Mouse (Mus musculus): ENCODE measurements around the gene Ano10. TPM values are rescaled to one million over a fixed set of nuclear protein-coding genes. Genes with fewer than 3 reads are reported as not detected.

The Ano10 gene
- polyA plus RNA-seq, 1 experiment from 2014 or later, result 36.2 TPM

DNA sequence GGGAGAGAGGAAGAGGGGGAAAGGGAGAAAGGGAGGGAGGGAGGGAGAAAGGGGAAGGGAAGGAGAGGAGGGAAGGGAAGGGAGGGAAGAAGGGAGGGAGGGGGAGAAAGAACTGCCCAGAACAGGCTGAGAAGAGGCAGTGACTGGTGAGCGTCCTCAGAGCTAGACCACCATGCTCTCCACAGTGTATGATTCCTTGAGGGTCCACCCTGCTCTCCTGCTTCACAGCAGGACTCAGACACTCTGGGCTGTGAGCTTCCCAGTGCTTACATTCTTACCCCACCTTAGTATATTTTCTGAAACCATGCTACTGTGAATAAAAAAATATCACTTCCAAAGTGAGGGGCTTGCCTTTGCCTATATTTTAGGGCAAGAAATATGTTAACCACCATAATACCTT lies 50.9 kb downstream of the Ano10 start:
- H3K4me1 ChIP-seq, result 0 out of 2 replicates have a peak, but pooled peaks cover 3% of the 10 kb centered on the region
- ATAC-seq (replicated peaks; ENCODE audit: low FRiP score), result no peak; the same call in 1 of the 2 replicates
- H3K27ac ChIP-seq, result no peak overlapping the region
- no peak overlapping the region for H3K9ac ChIP-seq
- no peaks in the 10 kb centered on the region for H3K27me3 ChIP-seq
- no peak overlapping the region for H3K4me3 ChIP-seq (replicated peaks)
- 56% methylated on average over 1 of the region's 1 CpGs for WGBS
- no peak overlapping the region for H3K4me2 ChIP-seq
- H3K9me3 ChIP-seq (replicated peaks), result no peaks in the 10 kb centered on the region
- H3K36me3 ChIP-seq, result no peaks in the 10 kb centered on the region; the same call in 1 of the 2 replicates

DNA sequence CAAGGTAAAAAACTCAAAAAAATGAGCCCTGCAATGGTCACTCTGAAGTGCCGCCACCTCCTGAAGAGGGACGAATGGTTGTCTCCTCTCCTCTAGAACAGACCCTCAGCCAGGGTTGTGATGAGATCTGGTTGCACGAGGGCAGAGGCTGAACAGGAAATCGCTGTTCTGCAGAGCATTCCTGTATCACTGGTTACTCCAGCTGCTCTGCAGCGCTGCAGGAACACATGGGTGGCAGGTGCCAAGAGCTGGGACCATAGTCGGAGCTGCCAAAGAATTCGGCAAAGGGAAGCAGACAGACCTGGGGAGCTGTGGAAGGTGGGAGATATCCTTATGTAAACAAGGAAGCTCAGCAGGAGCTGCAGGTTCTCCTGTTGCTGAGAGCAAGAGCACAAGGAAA lies 51.4 kb downstream of the Ano10 start:
- 8% methylated on average over 7 of the region's 7 CpGs for whole genome bisulfite sequencing
- H3K36me3 ChIP-seq, result no peaks in the 10 kb centered on the region; the same call in 1 of the 2 replicates
- H3K27ac ChIP-seq, result no peak overlapping the region
- 0 out of 2 replicates have a peak, but pooled peaks cover 3% of the 10 kb centered on the region for H3K4me1 ChIP-seq
- no peak overlapping the region for H3K9ac ChIP-seq
- H3K9me3 ChIP-seq (replicated peaks), result no peaks in the 10 kb centered on the region
- 0 out of 2 replicates have a peak, but pooled peaks have one; percentile 24 for ATAC-seq (replicated peaks; ENCODE audit: low FRiP score)
- no peaks in the 10 kb centered on the region for H3K27me3 ChIP-seq
- no peak overlapping the region for H3K4me3 ChIP-seq (replicated peaks)
- no peak overlapping the region for H3K4me2 ChIP-seq

DNA sequence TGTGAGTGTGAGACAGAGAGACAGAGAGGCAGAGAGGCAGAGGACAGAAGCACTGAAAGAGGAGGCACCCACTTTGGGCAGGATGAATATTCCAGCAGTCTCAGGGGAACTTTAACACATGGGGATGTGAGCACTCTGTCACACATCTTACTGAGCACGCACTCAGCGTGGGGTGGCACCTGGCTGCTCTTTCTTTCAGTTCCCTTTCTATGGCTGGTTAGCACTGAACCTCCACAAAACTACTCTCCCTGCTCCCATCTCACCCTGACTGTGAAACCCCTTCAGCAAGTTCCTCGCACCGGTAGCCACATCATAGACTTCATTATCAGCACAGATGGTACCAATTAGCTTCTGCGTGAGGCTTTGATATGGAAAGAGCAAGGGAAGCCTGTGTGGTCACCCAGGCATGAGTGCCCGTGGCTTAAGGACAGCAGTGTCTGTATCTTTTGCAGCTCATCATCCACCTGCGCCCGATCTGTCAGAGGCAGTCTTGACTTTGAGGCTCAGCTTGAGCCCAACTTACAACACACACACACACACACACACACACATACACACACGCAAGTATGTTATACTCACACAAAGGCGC lies 52.3 kb downstream of the Ano10 start:
- H3K9me3 ChIP-seq (replicated peaks), result no peaks in the 10 kb centered on the region
- H3K36me3 ChIP-seq, result no peaks in the 10 kb centered on the region; the same call in 1 of the 2 replicates
- no peak overlapping the region for H3K4me3 ChIP-seq (replicated peaks)
- 0 out of 2 replicates have a peak, but pooled peaks cover 3% of the 10 kb centered on the region for H3K4me1 ChIP-seq
- ATAC-seq (replicated peaks; ENCODE audit: low FRiP score), result no peak
- no peaks in the 10 kb centered on the region for H3K27me3 ChIP-seq
- H3K9ac ChIP-seq, result no peak overlapping the region
- no peak overlapping the region for H3K4me2 ChIP-seq
- H3K27ac ChIP-seq, result no peak overlapping the region
- WGBS, result 57% methylated on average over 10 of the region's 10 CpGs

DNA sequence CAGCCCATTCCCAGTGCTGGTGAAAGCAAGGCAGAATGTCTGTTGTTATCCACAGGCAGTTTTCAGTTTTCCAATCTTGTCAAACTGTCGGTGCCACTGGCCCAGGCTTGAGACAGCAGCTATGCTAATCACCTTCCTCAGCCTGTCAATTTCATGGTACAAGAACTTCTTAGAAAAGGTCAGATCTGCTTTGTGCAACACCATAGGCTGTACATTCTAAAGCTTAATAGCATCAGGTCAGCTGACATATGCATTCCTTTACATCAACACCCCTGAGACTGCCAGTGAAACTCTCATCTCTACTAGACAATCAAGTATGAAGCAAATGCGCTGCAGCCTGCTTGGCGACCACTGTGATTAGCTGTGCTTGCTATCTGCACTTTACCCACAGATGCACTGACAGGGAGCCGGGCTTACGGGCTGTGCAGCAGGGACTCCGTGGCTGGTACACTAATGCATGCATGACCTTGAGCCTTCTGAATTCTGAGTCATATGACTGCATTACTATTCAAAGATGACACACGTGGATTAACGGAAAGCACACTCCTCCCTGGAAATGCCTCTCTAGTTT lies 53.5 kb downstream of the Ano10 start:
- Histone ChIP-seq H3K4me3 (replicated peaks) (no peak overlapping the region), H3K27me3 (no peaks in the 10 kb centered on the region), H3K9me3 (replicated peaks) (no peaks in the 10 kb centered on the region), H3K4me2 (no peak overlapping the region), H3K9ac (no peak overlapping the region), H3K27ac (no peak overlapping the region), H3K4me1 (0 out of 2 replicates have a peak, but pooled peaks cover 3% of the 10 kb centered on the region), H3K36me3 (no peaks in the 10 kb centered on the region)
- ATAC-seq (replicated peaks; ENCODE audit: low FRiP score), result no peak
- 77% methylated on average over 8 of the region's 8 CpGs for WGBS

DNA sequence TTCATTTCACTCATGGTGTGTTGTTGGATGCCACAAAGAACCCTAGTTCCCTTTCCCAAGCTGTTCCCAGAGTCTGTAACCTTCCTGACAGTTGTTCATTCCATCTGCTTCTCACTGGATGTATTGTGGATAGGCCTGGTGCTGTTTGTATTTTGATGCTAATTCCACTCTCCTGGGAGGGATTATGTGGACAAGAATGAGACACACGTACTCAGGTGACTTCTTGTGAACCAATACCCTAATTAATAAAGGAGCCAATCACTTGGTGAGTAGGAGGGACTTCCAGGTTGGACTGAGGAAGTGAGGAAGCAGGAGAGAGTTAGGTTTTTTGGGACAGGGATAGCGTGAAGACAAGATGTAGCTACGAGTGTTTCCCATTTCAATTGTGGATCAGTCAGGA lies 59.5 kb downstream of the Ano10 start:
- no peaks in the 10 kb centered on the region for H3K36me3 ChIP-seq
- no peaks in the 10 kb centered on the region for H3K27me3 ChIP-seq
- ATAC-seq (replicated peaks; ENCODE audit: low FRiP score), result no peak
- no peak overlapping the region for H3K4me3 ChIP-seq (replicated peaks)
- H3K27ac ChIP-seq, result no peak overlapping the region
- no peaks in the 10 kb centered on the region for H3K4me1 ChIP-seq
- WGBS, result 80% methylated on average over 3 of the region's 3 CpGs
- H3K9me3 ChIP-seq (replicated peaks), result no peaks in the 10 kb centered on the region
- H3K9ac ChIP-seq, result no peak overlapping the region
- no peak overlapping the region for H3K4me2 ChIP-seq

DNA sequence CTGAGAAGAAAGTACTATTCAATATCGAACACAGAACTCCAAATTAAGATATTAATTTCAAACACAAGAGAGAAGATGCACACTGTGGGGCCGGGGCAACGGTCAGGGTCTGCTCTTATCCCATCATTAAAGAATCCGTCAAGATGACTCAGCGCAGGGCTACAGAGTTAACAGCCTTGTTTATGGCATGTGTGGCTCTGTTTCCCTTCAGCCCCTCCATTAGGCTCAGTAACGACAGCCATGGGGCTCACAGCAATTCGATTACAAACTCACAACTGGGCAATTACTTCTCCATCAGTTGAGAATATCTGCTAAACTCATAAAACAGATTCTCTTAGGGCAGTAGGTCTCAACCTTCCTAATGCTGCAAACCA lies 60.3 kb downstream of the Ano10 start:
- H3K9me3 ChIP-seq (replicated peaks), result no peaks in the 10 kb centered on the region

DNA sequence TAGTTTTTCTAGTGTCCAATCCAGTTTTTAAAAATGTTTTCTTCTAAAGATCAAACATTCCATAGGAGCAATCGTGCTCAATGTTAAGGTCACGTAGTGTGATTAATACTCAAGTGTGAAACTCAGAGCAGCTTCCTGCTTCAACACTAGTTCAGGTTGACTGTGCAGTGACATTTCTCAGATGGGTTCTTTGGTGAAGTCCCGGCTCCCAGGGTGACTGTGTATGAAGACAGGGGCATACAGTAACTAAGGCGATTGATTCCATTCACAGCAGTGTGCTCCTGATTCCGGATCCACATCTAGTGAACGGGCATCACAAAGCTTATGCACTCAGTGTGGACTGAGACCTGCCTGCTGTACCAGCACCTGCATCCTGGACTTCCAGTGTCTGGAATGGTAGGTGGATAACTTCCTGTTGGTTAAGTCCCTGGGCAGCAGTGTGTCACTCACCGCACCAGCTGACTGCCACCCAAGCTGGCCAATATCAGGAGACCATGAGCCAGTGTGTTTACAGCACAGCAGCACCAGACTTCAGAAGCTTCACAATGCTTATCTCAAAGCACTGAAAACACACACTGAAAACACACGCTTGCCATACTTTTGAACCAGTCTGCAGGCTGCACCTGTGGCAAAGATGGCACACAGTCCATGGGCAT lies 60.8 kb downstream of the Ano10 start:
- H3K9me3 ChIP-seq (replicated peaks), result no peaks in the 10 kb centered on the region

More for the DNA sequence above, 60.3 kb downstream of the Ano10 start:
- ATAC-seq (replicated peaks; ENCODE audit: low FRiP score), result no peak
- no peaks in the 10 kb centered on the region for H3K4me1 ChIP-seq
- H3K4me3 ChIP-seq (replicated peaks), result no peak overlapping the region
- no peak overlapping the region for H3K9ac ChIP-seq
- no peak overlapping the region for H3K4me2 ChIP-seq
- 39% methylated on average over 7 of the region's 7 CpGs for WGBS
- H3K27me3 ChIP-seq, result no peaks in the 10 kb centered on the region
- no peak overlapping the region for H3K27ac ChIP-seq
- H3K36me3 ChIP-seq, result no peaks in the 10 kb centered on the region

DNA sequence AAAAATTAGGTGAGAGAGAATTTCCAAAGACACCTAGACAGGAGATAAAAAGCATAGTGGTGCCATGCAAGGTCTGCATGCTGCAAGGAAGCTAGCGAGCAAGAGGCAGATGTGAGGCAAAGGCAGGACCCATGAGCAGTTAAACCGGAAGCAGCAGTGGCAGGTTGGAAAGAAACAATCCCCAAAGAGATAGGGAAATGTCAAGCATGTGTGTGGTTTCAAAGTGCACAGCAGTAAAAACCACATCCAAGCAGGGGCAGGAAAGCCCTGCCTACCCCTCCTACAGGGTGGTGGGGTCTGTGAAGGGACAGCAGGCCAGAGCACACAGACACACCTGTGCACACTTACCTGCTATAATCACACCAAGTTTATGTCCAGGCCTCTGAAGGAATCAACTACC lies 61.3 kb downstream of the Ano10 start:
- H3K4me2 ChIP-seq, result no peak overlapping the region
- H3K9ac ChIP-seq, result no peak overlapping the region
- H3K27ac ChIP-seq, result no peak overlapping the region
- no peaks in the 10 kb centered on the region for H3K9me3 ChIP-seq (replicated peaks)
- H3K4me3 ChIP-seq (replicated peaks), result no peak overlapping the region
- ATAC-seq (replicated peaks; ENCODE audit: low FRiP score), result no peak
- no peaks in the 10 kb centered on the region for H3K27me3 ChIP-seq
- H3K4me1 ChIP-seq, result no peaks in the 10 kb centered on the region
- no peaks in the 10 kb centered on the region for H3K36me3 ChIP-seq
- WGBS, result 73% methylated on average over 2 of the region's 2 CpGs

More for the DNA sequence above, 60.8 kb downstream of the Ano10 start:
- no peak overlapping the region for H3K4me3 ChIP-seq (replicated peaks)
- no peak overlapping the region for H3K9ac ChIP-seq
- no peak overlapping the region for H3K27ac ChIP-seq
- H3K36me3 ChIP-seq, result no peaks in the 10 kb centered on the region
- no peak for ATAC-seq (replicated peaks; ENCODE audit: low FRiP score)
- H3K27me3 ChIP-seq, result no peaks in the 10 kb centered on the region
- 90% methylated on average over 8 of the region's 8 CpGs for WGBS
- no peak overlapping the region for H3K4me2 ChIP-seq
- no peaks in the 10 kb centered on the region for H3K4me1 ChIP-seq

DNA sequence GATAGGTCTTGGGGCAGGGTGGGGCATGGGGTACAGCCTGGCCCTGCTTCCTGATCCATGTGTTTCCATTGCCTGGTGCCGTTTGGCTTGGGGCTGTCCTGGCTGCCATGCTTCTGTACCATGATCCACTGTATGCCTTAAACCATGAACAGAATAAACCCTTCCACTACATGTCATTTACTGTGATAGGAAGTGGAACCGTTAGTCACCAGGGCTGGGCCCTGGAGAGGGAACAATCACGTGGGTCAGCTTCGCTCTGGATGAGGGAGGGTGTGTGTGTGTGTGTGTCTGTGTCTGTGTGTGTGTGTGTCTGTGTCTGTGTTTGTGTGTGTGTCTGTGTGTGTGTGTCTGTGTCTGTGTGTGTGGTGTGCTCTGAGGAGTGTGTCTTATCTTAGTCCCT lies 63.5 kb downstream of the Ano10 start:
- ATAC-seq (replicated peaks; ENCODE audit: low FRiP score), result no peak

DNA sequence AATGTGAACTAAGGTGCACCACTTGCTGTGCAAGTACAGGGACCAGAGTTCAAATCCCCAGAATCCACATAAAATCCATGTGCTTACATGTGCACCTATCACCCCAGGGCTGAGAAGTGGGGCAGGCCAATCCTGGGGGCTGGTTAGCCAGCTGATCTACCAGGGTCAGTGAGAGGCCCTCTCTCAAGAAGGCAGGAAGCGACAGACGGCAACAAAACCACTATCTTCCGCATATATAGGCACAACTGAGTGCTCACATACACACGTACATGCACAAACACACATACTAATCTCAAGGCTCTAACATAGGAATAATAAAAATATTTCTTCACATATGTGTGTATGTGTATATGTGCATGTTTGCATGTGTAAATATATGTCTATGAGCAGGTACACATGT lies 67.8 kb downstream of the Ano10 start:
- Histone ChIP-seq H3K27me3 (no peaks in the 10 kb centered on the region), H3K4me3 (replicated peaks) (no peak overlapping the region), H3K4me1 (0 out of 2 replicates have a peak, but pooled peaks cover 3% of the 10 kb centered on the region), H3K27ac (no peak overlapping the region), H3K9ac (no peak overlapping the region), H3K36me3 (no peaks in the 10 kb centered on the region), H3K9me3 (replicated peaks) (no peaks in the 10 kb centered on the region), H3K4me2 (no peak overlapping the region)
- ATAC-seq (replicated peaks; ENCODE audit: low FRiP score), result no peak
- 95% methylated on average over 4 of the region's 4 CpGs for WGBS

More for the DNA sequence above, 63.5 kb downstream of the Ano10 start:
- Histone ChIP-seq H3K9me3 (replicated peaks) (no peaks in the 10 kb centered on the region), H3K27ac (no peak overlapping the region), H3K4me3 (replicated peaks) (no peak overlapping the region), H3K4me1 (no peaks in the 10 kb centered on the region), H3K4me2 (no peak overlapping the region), H3K36me3 (no peaks in the 10 kb centered on the region), H3K9ac (no peak overlapping the region), H3K27me3 (no peaks in the 10 kb centered on the region)
- 61% methylated on average over 4 of the region's 4 CpGs for WGBS

DNA sequence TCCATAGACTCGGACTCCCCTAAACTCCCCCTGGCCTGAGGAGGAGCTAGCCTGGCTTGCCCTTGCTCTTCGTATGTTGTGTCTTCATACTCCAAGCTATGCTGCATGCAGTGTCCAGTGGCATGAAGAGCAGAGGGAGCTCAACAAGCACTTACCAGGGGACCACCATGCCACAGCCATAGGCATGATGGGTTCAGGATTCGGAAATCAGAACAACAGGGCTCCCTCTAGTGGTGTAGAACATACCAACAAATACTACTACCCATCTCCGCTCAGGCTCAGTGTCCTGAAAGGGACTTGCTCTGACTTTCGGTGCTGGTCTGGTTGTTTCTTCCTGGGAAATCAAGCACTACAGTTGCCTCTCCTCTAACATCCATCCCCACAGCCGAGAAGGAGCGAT lies 68.9 kb downstream of the Ano10 start:
- no peaks in the 10 kb centered on the region for H3K9me3 ChIP-seq (replicated peaks)
- no peak overlapping the region for H3K4me3 ChIP-seq (replicated peaks)
- peak; percentile 69 for ATAC-seq (replicated peaks; ENCODE audit: low FRiP score)
- H3K36me3 ChIP-seq, result no peaks in the 10 kb centered on the region
- H3K4me1 ChIP-seq, result 0 out of 2 replicates have a peak, but pooled peaks cover 3% of the 10 kb centered on the region
- no peak overlapping the region for H3K27ac ChIP-seq
- H3K9ac ChIP-seq, result no peak overlapping the region
- 43% methylated on average over 7 of the region's 7 CpGs for WGBS
- H3K4me2 ChIP-seq, result no peak overlapping the region
- H3K27me3 ChIP-seq, result no peaks in the 10 kb centered on the region

DNA sequence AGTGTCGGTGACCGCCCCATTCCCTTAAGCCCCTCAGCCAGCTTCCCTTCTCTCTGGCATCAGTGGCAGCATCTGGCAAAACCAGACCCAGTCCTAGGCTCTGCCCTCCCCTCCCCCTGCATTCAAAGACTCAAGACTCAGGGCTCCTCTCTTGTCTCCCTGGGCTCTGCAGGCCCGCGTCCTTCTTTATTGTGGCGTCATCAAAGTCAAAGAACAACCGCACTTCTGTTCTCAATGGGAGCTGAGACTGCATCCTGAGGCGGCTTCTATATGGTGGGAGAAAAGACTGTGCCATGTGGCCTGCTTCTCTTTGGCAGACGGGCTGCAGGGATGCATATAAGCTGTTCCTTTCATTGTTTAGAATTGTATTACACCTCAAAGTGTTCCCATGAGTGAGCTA lies 71.2 kb downstream of the Ano10 start:
- ATAC-seq (replicated peaks; ENCODE audit: low FRiP score), result no peak
- H3K27ac ChIP-seq, result no peak overlapping the region
- WGBS, result 45% methylated on average over 8 of the region's 8 CpGs

More for the DNA sequence above, 71.2 kb downstream of the Ano10 start:
- H3K4me1 ChIP-seq, result 0 out of 2 replicates have a peak, but pooled peaks cover 3% of the 10 kb centered on the region
- no peaks in the 10 kb centered on the region for H3K36me3 ChIP-seq
- H3K9ac ChIP-seq, result no peak overlapping the region
- H3K4me2 ChIP-seq, result no peak overlapping the region
- no peaks in the 10 kb centered on the region for H3K27me3 ChIP-seq
- H3K4me3 ChIP-seq (replicated peaks), result no peak overlapping the region
- H3K9me3 ChIP-seq (replicated peaks), result no peaks in the 10 kb centered on the region
